Mouse (Mus musculus): ENCODE measurements at regions not wholly inside any gene's neighbourhood (a gene's known extent, or its start where the extent isn't known, plus 50 kb on each side); places are given as distances from the start of the nearest gene placed in this dataset.

DNA sequence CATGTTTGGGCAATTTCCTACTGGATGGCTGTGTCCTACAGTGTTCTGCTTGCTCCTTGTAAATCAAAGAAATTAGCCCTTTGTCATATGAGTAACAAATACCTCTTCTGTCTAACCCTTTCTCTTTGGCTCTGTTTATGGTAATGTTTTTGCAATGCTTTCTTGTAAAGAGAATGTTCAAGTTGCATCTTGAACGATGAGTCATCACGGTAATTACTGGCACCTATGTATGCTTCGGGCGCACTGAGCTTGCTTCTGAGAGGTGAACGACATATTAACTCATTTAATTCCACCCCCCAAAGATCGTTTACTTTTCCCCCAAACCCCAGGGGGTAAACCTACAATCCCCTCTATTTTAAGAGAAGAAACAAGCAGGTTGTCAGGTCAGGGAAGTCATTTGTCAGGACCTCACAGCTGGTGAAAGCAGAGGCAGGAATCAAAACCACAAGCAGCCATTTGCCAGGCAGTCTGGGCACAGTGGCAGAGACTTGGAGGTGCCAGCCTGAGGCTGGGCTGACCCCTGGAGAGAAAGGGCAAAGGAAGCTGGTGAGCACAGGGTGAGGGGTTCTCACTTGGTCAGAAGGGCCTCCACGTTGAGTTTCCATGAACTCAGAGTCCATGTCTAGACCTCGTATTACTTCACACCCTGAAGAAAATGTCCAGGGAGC, 87.6 kb upstream of the Atp1a1 start:
- no peak for TF ChIP-seq POLR2A (IDR thresholded peaks at IDR 0.05; ENCODE audit: borderline replicate concordance, extremely low read depth, insufficient read depth, insufficient read length, poor library complexity, severe bottlenecking)
- TF ChIP-seq CTCF (IDR thresholded peaks at IDR 0.05; ENCODE audit: borderline replicate concordance, extremely low read depth, insufficient read depth, insufficient read length): no peak
- no peak for DNase-seq (ENCODE audit: low read depth)

DNA sequence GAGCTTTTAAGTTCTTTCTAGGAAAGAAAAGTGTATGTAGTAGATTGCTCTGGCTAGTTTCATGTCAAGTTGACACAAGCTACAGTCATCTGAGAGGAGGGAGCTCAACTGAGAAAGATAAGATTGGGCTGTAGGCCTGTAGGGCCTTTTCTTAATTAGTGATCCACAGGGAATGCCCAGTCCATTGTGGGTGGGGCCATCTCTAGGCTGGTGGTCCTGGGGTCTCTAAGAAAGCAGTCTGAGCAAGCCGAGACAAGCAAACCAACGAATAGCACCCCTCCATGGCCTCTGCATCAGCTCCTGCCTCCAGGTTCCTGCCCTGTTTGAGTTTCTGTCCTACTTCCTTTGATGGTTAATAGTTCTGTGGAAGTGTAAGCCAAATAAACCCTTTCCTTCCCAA, 86.3 kb upstream of the Atp1a1 start:
- TF ChIP-seq CTCF (IDR thresholded peaks at IDR 0.05; ENCODE audit: borderline replicate concordance, extremely low read depth, insufficient read depth, insufficient read length): no peak
- no peak for TF ChIP-seq POLR2A (IDR thresholded peaks at IDR 0.05; ENCODE audit: borderline replicate concordance, extremely low read depth, insufficient read depth, insufficient read length, poor library complexity, severe bottlenecking)

DNA sequence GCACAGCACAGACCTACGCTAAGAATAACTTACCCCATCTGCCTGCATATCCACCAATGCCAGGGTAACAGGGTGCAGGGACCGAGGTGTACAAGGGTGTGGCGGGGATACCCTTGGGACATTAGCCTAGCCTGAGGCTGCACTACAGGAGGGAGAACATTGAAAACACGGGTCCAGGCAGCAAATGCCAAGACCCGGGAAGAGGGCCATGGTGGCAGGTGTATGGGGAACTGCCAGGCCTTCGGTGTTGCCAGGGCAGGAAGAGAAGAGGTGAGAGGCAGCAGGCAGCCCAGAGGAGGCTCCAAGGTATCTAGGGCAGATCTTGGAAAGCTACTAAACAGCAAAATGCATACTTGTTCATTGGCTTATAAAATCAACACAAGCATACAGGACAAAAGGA, 85.7 kb upstream of the Atp1a1 start:
- TF ChIP-seq CTCF (IDR thresholded peaks at IDR 0.05; ENCODE audit: borderline replicate concordance, extremely low read depth, insufficient read depth, insufficient read length): no peak
- no peak for TF ChIP-seq POLR2A (IDR thresholded peaks at IDR 0.05; ENCODE audit: borderline replicate concordance, extremely low read depth, insufficient read depth, insufficient read length, poor library complexity, severe bottlenecking)

More for the DNA sequence above, 86.3 kb upstream of the Atp1a1 start:
- DNase-seq (ENCODE audit: low read depth): no peak

DNA sequence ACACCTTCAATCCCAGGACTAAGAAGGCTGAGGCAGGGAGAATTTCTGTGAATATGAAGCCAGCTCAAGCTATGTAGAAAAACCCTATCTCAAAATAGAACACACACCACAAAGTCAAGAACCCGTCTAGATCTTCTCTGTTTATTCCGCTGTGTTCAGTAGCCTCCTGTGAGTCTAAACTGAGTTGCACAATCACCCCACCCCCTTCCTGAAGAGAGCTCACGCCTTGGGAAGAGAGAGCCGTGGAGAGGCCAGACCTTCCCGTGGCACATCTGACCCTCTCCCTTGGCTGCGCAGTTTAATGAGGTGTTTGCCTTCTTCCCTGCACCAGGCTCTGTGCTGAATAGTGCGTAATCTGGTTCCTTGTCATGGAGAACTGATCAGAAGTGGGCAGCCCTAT, 80.7 kb upstream of the Atp1a1 start:
- DNase-seq (ENCODE audit: low read depth): no peak
- TF ChIP-seq POLR2A (IDR thresholded peaks at IDR 0.05; ENCODE audit: borderline replicate concordance, extremely low read depth, insufficient read depth, insufficient read length, poor library complexity, severe bottlenecking) (no peak), CTCF (IDR thresholded peaks at IDR 0.05; ENCODE audit: borderline replicate concordance, extremely low read depth, insufficient read depth, insufficient read length) (no peak)

More for the DNA sequence above, 85.7 kb upstream of the Atp1a1 start:
- DNase-seq (ENCODE audit: low read depth): no peak

DNA sequence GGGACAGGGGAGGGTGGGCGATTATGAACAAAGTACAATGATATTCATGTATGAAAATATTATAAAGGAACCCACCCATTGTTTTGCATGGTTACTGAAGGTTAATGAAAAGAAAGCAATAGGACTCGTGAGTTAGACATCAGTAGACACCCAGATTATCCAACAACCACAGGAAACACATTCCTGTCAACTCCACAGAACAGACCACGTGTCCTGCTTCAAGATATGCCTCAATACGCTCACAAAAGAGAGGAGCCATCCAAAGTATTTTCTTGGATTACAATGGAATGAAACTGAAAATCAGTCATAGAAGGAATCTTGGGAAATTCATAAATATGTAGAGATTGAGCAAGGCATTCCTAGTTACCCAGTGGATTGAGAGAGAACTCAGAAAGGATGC, 68.5 kb upstream of the Atp1a1 start:
- TF ChIP-seq CTCF (IDR thresholded peaks at IDR 0.05; ENCODE audit: borderline replicate concordance, extremely low read depth, insufficient read depth, insufficient read length) (no peak), POLR2A (IDR thresholded peaks at IDR 0.05; ENCODE audit: borderline replicate concordance, extremely low read depth, insufficient read depth, insufficient read length, poor library complexity, severe bottlenecking) (no peak)
- DNase-seq (ENCODE audit: low read depth): no peak

DNA sequence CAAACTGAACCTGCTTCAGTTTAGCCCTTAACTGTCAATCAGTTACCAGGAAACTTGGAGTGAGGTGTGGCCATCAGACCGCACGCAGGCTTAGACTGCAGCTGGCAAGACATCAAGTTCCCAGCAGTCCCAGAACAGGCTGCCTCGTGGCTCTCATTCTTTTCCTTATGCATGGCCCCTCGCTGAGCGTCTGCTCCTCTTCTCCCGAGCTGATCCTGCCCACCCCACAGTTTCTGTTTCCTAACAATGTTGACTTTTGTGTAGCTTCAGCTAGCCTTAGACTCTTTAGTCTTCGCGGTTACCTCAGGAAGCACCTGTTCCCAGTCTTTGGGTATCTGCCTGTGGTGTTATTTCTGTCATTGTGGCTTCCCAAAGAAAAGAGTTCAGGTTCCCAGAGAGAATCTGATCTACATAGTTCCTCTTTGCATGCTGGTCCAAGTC, 66.1 kb upstream of the Atp1a1 start:
- TF ChIP-seq CTCF (IDR thresholded peaks at IDR 0.05; ENCODE audit: borderline replicate concordance, extremely low read depth, insufficient read depth, insufficient read length) (no peak), POLR2A (IDR thresholded peaks at IDR 0.05; ENCODE audit: borderline replicate concordance, extremely low read depth, insufficient read depth, insufficient read length, poor library complexity, severe bottlenecking) (no peak)
- peak; percentile 51 for DNase-seq (ENCODE audit: low read depth)

DNA sequence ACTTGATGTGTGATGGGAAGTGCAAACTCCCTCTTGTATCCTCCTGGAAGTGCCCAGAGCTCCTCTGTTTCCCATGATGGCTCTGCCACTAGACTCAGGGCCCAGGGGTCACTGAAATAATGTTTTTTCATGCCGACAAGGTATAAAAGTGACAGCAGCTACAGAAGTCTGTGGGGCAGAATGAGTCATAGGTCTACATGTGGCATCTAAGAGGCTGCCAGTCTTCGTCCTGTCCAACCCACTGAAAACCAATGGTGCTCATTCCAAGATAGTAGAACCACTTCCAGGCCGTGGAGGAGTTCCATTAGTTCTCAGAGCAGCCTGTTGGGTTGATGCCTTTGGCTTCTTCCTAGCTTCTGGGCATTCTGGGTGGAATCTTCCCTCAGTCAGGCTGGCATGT, 65.3 kb upstream of the Atp1a1 start:
- no peak for DNase-seq (ENCODE audit: low read depth)
- TF ChIP-seq POLR2A (IDR thresholded peaks at IDR 0.05; ENCODE audit: borderline replicate concordance, extremely low read depth, insufficient read depth, insufficient read length, poor library complexity, severe bottlenecking) (no peak), CTCF (IDR thresholded peaks at IDR 0.05; ENCODE audit: borderline replicate concordance, extremely low read depth, insufficient read depth, insufficient read length) (no peak)

DNA sequence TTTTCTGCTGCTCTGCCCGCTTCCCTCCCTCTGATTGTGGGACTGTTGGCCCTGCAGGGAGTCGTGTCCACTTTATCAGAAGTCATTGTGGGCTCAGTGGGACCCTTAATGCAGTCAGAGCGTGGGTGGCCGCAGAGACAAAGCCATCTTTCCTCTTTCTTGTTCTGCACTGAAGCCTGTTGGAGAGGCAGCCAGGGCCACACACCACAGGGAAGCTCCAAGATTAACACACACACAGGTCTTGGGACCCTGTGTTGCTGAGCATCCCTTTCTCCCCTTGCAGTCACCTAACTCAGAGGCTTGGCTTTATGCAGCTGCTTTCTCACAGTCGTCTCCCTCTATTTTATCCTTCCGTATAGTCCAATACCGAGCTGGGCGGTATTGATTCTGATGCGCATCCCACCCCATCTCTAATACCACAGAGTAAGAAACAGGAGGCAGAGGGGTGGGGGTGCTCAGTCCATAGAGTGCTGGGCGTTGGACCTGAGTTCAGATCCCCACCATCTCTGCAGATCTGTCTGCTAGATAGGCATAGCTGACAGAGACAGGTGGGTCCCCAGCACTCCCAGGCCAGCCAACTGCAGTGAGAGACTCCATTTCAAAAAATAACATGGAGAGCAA, 63.4 kb upstream of the Atp1a1 start:
- DNase-seq (ENCODE audit: low read depth): peak; percentile 27
- TF ChIP-seq POLR2A (IDR thresholded peaks at IDR 0.05; ENCODE audit: borderline replicate concordance, extremely low read depth, insufficient read depth, insufficient read length, poor library complexity, severe bottlenecking) (no peak), CTCF (IDR thresholded peaks at IDR 0.05; ENCODE audit: borderline replicate concordance, extremely low read depth, insufficient read depth, insufficient read length) (no peak)

DNA sequence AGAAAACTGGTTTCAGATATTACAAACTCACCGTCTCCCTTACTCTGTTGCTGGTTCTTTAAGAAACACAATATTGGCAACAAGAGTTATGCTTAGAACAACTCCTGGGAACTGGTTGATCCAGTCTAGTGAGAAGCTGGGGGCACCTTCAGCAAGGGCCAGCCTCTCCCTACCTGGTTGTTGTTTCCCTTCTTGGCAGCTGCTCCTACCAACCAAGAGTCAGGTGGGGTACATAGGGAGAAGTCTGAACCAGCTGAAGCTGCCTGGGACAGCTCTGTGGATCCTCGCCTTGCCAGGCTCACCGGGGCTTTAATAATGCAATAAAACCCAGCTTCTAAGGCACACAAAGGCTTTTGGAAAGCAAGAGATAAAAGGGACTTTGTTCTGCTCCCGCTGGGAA, 62.7 kb upstream of the Atp1a1 start:
- TF ChIP-seq CTCF (IDR thresholded peaks at IDR 0.05; ENCODE audit: borderline replicate concordance, extremely low read depth, insufficient read depth, insufficient read length) (no peak), POLR2A (IDR thresholded peaks at IDR 0.05; ENCODE audit: borderline replicate concordance, extremely low read depth, insufficient read depth, insufficient read length, poor library complexity, severe bottlenecking) (no peak)
- no peak for DNase-seq (ENCODE audit: low read depth)

DNA sequence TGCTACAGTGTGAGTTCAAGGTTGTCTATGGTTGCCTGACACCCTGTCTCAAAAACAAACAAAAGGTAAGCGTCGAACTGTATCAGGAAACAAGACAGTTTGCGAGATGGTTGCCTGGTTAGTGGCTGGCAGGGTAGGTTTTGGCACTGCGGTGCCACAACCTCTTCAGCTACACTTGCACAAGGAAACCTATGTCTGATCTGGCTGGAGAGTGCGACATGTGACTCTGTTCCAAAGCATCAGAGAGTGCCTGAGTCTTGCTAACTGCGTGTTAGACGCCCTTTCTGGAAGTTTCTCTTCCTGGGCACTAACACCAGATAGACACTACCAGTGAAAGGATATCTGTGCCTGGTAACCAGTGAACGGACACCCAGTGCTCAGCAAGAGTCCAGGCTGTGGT, 62.1 kb upstream of the Atp1a1 start:
- no peak for TF ChIP-seq POLR2A (IDR thresholded peaks at IDR 0.05; ENCODE audit: borderline replicate concordance, extremely low read depth, insufficient read depth, insufficient read length, poor library complexity, severe bottlenecking)
- no peak for TF ChIP-seq CTCF (IDR thresholded peaks at IDR 0.05; ENCODE audit: borderline replicate concordance, extremely low read depth, insufficient read depth, insufficient read length)
- no peak for DNase-seq (ENCODE audit: low read depth)

DNA sequence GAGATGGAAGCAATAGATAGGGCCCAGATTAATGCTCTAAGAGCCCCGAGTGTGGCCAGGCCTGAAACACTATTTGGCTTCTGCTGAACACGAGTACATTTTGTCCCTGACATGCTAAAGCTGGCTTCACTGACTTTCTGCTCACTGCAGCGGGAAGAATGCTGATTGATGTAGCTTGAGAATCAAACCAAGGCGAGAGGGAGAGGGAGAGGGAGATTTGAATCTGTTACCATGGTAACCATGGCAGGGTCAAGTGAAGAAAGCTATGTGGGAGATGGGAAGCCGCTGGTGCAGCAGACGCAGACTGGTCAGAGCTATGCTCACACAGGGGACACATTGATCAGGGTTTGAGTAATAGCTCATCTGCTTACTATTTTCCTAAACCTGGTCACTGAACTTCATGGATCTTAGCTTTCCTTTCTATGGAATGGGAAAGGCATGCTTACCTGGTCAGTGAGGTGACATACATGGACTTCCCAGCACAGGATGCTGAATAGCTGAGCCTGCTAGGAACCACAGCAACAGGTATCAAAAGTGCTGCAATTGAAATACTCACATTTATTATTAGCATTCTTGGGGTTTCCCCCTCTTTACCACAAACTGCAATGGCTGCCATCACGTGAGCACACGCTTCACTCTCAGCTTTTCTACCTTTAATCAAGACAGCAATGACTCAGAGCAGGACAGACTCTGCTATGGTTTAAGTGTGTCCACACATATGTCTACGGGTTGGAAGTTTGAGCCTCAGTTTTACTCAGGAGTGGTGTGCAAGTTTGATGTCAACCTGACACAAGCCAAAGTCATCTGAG, 56.9 kb upstream of the Atp1a1 start:
- TF ChIP-seq CTCF (IDR thresholded peaks at IDR 0.05; ENCODE audit: borderline replicate concordance, extremely low read depth, insufficient read depth, insufficient read length) (no peak), POLR2A (IDR thresholded peaks at IDR 0.05; ENCODE audit: borderline replicate concordance, extremely low read depth, insufficient read depth, insufficient read length, poor library complexity, severe bottlenecking) (no peak)
- DNase-seq (ENCODE audit: low read depth): peak; percentile 94

All from brain, embryonic 14.5 days (tissue).